Mouse (Mus musculus): ENCODE results near the gene Phlda2. TPM values are rescaled to one million over a fixed set of nuclear protein-coding genes. Genes with fewer than 3 reads are reported as not detected.
A peak's percentile ranks its signal among the peaks of the same experiment; 100 is the strongest.

Gene Phlda2
- total and polyA plus RNA-seq, 3 experiments: not detected

GRCm38 (mm10) chr7:143480498-143480897 is 22.5 kb downstream of the Phlda2 start:
- no peak overlapping the region for H3K9ac ChIP-seq (ENCODE audit: insufficient read depth, low read depth)
- dilution Hi-C loops (cut with MboI; ENCODE audit: extremely low pct_ligation_motif_present, extremely low pct_unique_long_range_greater_than_20kb, low sequenced_read_pairs) (no loop called here), in situ Hi-C loops (cut with MboI; ENCODE audit: low pct_ligation_motif_present, low pct_unique_long_range_greater_than_20kb, low sequenced_read_pairs) (no loop called here)
- no peak overlapping the region for H3K27ac ChIP-seq (ENCODE audit: insufficient read depth, low read depth)
- TF ChIP-seq JUN (IDR thresholded peaks at IDR 0.05; ENCODE audit: insufficient read depth, low read depth, low read length) (no peak), ZNF384 (IDR thresholded peaks at IDR 0.05; ENCODE audit: low read depth, low read length) (no peak), MAZ (IDR thresholded peaks at IDR 0.05; ENCODE audit: low read depth, low read length) (no peak), BHLHE40 (IDR thresholded peaks at IDR 0.05; ENCODE audit: low read depth, low read length) (no peak), CHD2 (IDR thresholded peaks at IDR 0.05; ENCODE audit: low read length) (no peak), CTCF (conservative IDR thresholded peaks at IDR 0.05 in 1 of 2, IDR thresholded peaks at IDR 0.05 in 1 of 2; ENCODE audit: low read depth in 2 of 2, low read length in 2 of 2) (peak; percentile 30 to 77; a peak in 3 of 4 replicates), SIN3A (IDR thresholded peaks at IDR 0.05; ENCODE audit: low read length) (no peak), PAX5 (IDR thresholded peaks at IDR 0.05; ENCODE audit: low read length) (no peak), ETS1 (conservative IDR thresholded peaks at IDR 0.05; ENCODE audit: low read depth, low read length) (no peak), NRF1 (IDR thresholded peaks at IDR 0.05; ENCODE audit: low read depth, low read length) (no peak), HCFC1 (IDR thresholded peaks at IDR 0.05; ENCODE audit: low read depth, low read length) (no peak), MAFK (IDR thresholded peaks at IDR 0.05; ENCODE audit: insufficient replicate concordance, low read length) (no peak), CHD1 (IDR thresholded peaks at IDR 0.05; ENCODE audit: low read depth, low read length) (no peak), USF2 (conservative IDR thresholded peaks at IDR 0.05; ENCODE audit: low read depth, low read length) (no peak), POLR2A (IDR thresholded peaks at IDR 0.05; ENCODE audit: low read depth, low read length) (no peak), RAD21 (IDR thresholded peaks at IDR 0.05; ENCODE audit: low read depth, low read length) (peak; percentile 43), SMC3 (IDR thresholded peaks at IDR 0.05; ENCODE audit: low read depth, low read length) (peak; percentile 70)
- no peak overlapping the region for H3K4me3 ChIP-seq (replicated peaks in 1 of 3; ENCODE audit: low read depth in 2 of 3, low read length in 2 of 3, poor library complexity in 1 of 3)
- H3K9me3 ChIP-seq (replicated peaks; ENCODE audit: low read length): no peaks in the 10 kb centered on the region
- H3K4me1 ChIP-seq (ENCODE audit: control insufficient read depth in 1 of 2, insufficient read depth in 2 of 2): peaks cover 0 to 3% of the 10 kb centered on the region in 2 experiments; a peak in 2 of 4 replicates
- no peaks in the 10 kb centered on the region for H3K79me2 ChIP-seq (replicated peaks; ENCODE audit: control insufficient read depth, extremely low read depth, insufficient read depth, poor library complexity, severe bottlenecking)
- H3K4me2 ChIP-seq (ENCODE audit: insufficient read depth, low read depth, poor library complexity, severe bottlenecking): no peak overlapping the region
- H3K36me3 ChIP-seq (replicated peaks in 1 of 2; ENCODE audit: control insufficient read depth in 1 of 2, insufficient read depth in 1 of 2, low read length in 1 of 2): no peaks in the 10 kb centered on the region
- peak; percentile 47 for DNase-seq (ENCODE audit: extremely low read depth)
- peaks cover 81% of the 10 kb centered on the region for H3K27me3 ChIP-seq (replicated peaks)

- Histone ChIP-seq H3K4me1 (ENCODE audit: control insufficient read depth in 1 of 2, insufficient read depth in 2 of 2) (peaks cover 0 to 19% of the 10 kb centered on the region in 2 experiments; a peak in 2 of 4 replicates), H3K9me3 (replicated peaks; ENCODE audit: low read length) (no peaks in the 10 kb centered on the region), H3K27me3 (replicated peaks) (peaks cover 60% of the 10 kb centered on the region), H3K4me3 (replicated peaks in 1 of 3; ENCODE audit: low read depth in 2 of 3, low read length in 2 of 3, poor library complexity in 1 of 3) (no peak overlapping the region), H3K9ac (ENCODE audit: insufficient read depth, low read depth) (no peak overlapping the region), H3K79me2 (replicated peaks; ENCODE audit: control insufficient read depth, extremely low read depth, insufficient read depth, poor library complexity, severe bottlenecking) (no peaks in the 10 kb centered on the region), H3K4me2 (ENCODE audit: insufficient read depth, low read depth, poor library complexity, severe bottlenecking) (no peak overlapping the region), H3K36me3 (replicated peaks in 1 of 2; ENCODE audit: control insufficient read depth in 1 of 2, insufficient read depth in 1 of 2, low read length in 1 of 2) (no peaks in the 10 kb centered on the region), H3K27ac (ENCODE audit: insufficient read depth, low read depth) (no peak overlapping the region)
- dilution Hi-C loops (cut with MboI; ENCODE audit: extremely low pct_ligation_motif_present, extremely low pct_unique_long_range_greater_than_20kb, low sequenced_read_pairs) (no loop called here), in situ Hi-C loops (cut with MboI; ENCODE audit: low pct_ligation_motif_present, low pct_unique_long_range_greater_than_20kb, low sequenced_read_pairs) (no loop called here)
- TF ChIP-seq MAFK (IDR thresholded peaks at IDR 0.05; ENCODE audit: insufficient replicate concordance, low read length) (no peak), ELF1 (IDR thresholded peaks at IDR 0.05; ENCODE audit: low read depth, low read length) (no peak), TBP (conservative IDR thresholded peaks at IDR 0.05; ENCODE audit: low read depth, low read length) (no peak), CHD1 (IDR thresholded peaks at IDR 0.05; ENCODE audit: low read depth, low read length) (no peak), CTCF (conservative IDR thresholded peaks at IDR 0.05 in 1 of 2, IDR thresholded peaks at IDR 0.05 in 1 of 2; ENCODE audit: low read depth in 2 of 2, low read length in 2 of 2) (no peak), ZKSCAN1 (IDR thresholded peaks at IDR 0.05; ENCODE audit: borderline replicate concordance, low read depth, low read length) (no peak), NRF1 (IDR thresholded peaks at IDR 0.05; ENCODE audit: low read depth, low read length) (no peak), GABPA (IDR thresholded peaks at IDR 0.05; ENCODE audit: insufficient replicate concordance, low read depth, low read length) (no peak), SMC3 (IDR thresholded peaks at IDR 0.05; ENCODE audit: low read depth, low read length) (no peak), E2F4 (IDR thresholded peaks at IDR 0.05; ENCODE audit: insufficient replicate concordance, low read depth, low read length) (no peak), USF1 (IDR thresholded peaks at IDR 0.05; ENCODE audit: low read depth, low read length) (no peak), ZNF384 (IDR thresholded peaks at IDR 0.05; ENCODE audit: low read depth, low read length) (no peak)
- no peak for DNase-seq (ENCODE audit: extremely low read depth)
Measured at GRCm38 (mm10) chr7:143477800-143478199, 25.1 kb downstream of the Phlda2 start.

All from CH12.LX (cell line).